Mouse (Mus musculus): Measurements from ENCODE around the gene Cyb5d1.

Cyb5d1 gene

DNA sequence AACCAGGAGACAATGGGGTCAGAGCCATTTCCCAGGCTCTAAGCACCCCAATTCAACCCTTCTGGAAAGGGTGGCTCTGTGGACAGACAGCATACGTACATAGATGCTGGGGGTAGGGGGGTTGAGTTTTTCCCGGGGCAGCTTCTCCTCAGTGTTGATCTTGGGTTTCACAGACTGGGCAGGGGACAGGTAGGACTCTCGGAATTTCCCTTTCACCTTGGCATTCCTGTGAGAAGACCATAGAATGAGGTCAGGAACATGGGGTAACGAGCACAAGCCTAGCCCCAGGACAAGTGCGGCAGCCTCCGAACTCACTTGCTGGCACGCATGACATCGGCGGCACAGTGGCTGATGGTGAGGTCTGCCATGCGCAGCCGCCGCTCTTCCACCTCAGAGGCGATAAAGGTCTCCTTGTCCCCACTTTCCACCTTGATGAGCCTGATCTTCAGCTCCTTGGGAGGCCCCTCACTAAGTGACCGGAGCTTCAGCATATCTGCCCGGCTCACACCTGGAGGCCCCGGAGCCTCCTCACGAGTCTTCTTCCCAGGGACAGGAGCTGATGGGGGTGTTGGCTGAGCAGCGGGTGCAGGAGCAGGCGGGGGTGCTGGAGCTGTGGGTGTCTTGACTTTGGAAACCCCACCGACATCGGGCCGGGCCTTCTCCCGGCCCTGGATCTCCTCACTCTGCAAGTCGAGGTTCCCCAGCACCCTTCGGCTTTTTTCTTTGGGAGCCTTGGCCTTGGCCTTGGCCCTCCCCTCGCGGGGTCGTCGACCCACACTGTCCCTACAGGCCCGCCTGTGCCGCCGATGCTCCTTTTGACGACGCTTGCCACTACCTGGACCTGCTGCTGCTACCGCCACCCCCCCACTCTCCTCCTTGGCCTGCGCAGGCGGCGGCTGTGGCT, 8.5 kb upstream of the Cyb5d1 start:
- peak; percentile 19 to 46 for DNase-seq

DNA sequence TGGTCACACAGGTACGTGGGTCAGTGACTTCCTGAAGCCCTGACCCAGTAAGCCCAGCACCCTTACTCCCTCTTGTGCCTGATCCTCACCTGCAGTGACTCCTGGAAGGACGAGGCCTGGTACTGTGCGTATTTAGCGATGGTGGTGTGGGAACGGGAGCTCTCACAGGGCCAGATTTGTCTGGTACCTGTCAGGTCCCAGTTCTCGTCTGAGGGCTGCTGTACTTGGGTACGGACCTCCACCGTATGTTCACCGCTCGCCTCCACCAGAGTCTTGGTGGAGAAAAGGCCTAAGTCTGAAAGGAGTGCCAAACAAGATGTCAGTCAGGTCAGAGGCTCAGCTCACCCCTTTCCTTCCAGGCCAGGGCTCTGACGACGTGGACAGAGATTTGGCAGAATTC, 6.6 kb upstream of the Cyb5d1 start:
- peak; percentile 22 to 32 for DNase-seq

DNA sequence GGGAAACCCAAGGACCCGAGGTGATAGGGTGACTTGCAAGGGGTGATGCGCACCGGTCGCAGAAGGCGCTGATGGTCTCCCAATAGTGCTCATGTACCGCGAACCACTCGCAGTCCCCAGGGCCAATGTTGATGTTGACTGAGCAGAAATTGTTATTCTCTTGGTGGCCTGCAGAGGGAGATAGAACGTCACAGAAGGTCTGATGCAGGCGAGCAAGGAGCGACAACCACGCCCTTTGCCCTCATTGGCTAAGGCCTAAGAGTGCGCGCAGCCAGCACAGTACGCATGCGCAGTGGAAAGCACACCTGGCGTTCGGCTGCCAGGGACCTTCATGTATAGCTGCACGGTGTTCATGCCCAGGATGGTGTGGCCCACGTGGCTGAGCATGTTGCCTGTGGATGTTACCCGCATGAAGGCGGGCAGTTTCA, 5.8 kb upstream of the Cyb5d1 start:
- peak; percentile 92 to 97 for DNase-seq

DNA sequence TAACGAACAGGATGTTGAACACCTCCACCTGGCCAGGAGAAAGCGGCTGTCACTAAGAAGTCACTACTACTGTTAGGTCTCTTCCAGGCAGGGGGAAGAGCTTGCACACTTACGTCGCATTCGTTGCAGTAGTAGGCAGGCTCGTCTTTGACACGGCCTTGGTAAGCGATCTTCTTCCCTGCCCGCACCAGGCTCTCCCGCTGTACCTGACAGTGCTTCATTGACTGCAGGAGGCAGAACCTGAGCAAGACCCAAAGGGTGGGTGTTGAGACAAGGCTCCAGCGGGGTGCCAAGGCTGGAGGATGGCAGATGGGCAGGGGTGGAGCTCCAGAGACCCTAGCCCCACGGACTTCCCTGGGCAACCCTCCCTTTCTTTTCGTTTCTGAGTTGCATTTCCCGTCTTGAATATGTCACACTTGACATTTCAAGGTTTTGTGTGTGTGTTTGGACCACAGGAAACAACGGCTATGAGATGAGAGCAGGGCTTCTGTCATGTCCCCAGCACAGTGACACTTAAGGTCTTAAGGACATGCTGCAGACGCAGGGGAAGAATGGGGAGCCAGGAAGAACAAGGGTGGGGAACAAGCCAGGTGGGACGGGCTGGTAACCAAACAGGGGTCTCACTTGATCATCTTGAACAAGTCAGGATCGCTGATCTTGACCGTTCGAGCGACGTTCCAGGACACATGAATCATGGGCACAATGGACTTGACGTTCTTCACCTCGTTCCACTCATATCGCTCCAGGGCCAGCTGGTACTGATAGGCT, 4.8 kb upstream of the Cyb5d1 start:
- DNase-seq, result peak in 1 of 2 experiments; percentile 41

DNA sequence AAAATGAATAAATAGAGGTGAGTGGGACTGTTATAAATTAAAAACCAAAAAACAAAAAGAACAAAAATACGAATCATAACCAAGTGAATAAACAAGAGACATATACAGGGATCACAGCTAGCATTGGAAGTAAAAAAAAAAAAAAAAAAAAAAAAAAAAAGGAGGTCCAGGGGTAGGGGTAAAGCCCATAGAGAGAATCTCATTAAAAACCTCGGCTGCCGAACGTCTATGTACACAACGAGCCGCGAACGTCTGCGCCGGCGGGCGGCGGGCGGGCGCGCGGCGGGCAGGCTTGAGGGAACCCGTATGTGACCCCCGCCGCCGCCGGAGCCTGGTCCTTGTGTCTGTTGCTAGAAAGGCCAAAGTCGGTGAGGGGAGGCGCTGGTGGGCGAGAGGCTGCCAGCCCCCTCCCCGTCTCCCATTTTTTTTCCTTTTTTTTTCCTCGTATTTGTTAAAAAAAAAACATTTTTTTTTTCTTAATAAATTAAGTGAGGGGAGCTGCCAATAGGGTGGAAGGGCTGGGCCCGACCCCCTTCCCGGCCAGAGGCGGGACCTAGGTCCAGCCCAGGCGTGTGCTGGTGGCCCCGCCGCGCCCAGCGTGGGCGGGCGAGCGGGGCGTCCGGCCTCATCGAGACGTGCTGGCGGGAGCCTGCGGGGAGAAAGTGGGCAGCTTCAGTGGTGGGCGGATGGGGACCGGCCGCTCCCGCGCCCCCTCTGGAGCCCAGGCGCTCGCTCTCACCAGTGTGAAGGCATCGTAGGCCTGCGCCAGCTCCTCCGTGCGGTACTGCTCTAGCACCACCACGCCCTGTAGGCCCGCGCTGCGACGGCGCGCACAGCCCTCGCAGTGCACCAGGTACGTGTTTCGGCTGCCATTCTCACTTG, 4.0 kb upstream of the Cyb5d1 start:
- DNase-seq, result peak; percentile 45 to 54

DNA sequence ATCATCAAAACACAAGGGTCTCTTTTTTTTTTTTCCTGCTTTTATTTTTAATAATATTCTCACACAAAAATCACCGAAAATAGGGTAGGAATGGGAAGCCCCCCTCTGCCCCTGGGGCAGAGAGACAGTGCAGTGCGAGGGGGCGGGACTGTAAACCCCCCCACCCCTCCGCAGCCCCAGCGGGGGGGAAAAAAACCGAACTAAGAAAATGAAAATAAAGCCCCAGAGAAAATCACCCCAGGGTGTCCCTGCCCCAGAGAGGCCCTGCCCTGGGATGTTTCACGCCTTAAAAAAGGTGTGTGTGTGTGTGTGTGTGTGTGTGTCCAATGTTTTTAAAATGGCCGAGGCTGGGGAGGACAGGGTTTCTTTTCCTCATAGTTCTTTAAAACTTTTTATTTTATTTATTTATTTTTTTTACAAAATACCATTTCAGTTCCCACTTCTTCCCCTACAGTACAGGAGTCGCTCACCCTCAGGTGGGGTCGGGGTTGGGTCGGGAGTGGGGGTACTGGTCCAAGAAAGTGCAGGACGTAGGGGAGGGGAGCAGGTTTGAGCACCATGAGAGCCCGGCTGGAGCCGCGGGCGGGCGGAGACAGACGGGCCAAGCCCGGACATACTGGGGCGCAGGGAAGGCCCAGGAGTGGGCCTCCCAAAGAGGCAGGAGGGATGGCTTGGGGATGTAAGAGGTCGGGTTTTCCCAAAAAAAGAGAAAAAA, 3.2 kb upstream of the Cyb5d1 start:
- peak in 1 of 2 experiments; percentile 46 for DNase-seq

DNA sequence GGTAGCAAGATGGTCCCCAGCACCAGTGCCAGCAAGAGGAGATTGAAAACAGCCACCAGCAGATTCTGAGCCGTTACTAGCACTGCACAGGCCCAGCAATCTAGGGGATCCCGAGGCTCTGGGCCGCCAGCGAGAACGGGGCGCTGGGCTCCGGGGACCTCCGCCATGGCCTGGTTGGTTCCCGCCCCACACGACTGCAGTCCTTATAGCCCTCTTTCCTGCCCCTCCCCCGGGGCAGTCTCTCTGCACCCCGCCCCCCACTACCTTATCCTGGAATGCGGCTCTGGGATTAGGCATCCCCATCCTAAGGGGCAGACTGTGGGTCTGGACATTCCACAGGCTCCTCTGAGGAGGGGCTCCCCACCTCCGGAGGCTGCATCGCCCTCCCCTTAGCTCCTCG, 2.6 kb upstream of the Cyb5d1 start, which contains the start of gene Tmem88:
Gene Tmem88, minus strand, starts transcription at position 176 of the 400 bp plus-strand sequence.
- DNase-seq, result peak in 1 of 2 experiments; percentile 62

DNA sequence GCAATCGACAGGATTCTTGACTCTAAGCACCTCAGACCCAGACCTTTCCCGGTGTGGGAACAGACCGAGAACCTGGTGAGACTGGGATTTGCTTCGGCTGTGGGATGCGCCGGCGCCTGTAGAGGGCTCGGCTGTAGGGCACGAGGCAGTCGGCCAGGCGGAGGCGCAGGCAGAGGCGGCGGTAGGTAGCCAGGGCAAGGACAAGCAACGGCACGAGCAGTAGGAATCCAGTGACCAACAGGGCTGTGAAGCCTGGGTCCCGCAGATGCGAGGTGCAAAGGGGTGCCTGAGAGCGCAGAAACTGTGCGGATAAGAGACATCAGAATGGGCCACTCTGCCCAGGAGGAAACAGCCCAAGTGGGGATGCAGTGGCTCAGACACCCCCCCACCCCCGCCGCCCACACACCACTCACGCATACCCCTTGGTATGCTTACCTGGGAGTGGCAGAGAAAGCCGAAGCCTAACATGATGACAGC, 2.2 kb upstream of the Cyb5d1 start:
- peak; percentile 63 to 74 for DNase-seq

DNA sequence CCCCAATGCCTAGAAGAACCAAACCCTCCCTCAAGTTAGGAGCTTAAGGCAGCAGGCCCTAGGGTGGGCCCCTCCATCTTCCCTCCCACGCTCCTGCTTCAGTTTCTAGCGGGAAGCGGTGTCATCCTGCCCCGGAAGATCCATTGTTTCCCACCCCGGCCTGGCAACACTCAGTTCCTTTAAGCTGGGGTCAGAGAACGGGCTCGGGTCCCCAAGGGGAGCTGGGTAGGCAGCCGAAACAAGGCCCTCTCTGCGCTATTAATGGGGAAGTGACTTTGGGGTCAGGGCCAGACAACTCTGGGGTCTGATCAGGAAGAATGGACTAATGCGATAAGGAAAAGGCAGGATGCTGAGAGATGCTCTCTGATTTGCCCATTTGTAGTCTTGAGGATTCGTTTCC, 1.3 kb upstream of the Cyb5d1 start:
- peak in 1 of 2 experiments; percentile 36 for DNase-seq

DNA sequence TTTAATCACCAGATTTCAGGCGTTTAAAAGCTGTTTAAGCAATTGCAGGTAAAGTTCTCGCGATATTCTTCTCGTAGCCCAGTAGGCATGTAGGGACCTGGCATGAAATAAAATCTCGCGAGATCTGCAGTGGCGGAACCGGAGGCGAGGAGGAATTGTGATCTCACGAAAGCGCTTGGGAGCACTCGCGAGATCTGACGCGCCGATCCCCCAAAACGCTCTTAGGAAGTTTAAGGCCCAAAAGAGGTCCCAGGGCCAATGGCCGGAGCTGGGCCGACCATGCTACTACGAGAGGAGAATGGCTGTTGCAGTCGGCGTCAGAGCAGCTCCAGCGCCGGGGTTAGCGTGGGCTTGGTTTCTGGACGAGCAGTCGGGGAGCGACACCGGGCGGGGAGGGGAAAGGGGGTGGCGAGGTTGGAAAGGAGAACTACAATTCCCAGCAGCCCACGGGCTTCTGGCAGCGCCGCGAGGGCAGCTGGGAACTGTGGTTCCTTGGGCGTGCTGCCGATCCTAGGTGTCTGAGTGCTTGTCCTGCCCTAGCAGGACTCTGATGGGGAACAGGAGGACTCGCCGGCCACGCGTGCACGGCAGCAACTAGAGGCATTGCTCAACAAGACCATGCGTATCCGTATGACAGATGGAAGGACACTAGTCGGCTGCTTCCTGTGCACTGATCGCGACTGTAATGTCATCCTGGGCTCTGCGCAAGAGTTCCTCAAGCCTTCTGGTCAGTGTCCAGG, 373 bp upstream of the Cyb5d1 start:
- peak; percentile 95 to 98 for DNase-seq

DNA sequence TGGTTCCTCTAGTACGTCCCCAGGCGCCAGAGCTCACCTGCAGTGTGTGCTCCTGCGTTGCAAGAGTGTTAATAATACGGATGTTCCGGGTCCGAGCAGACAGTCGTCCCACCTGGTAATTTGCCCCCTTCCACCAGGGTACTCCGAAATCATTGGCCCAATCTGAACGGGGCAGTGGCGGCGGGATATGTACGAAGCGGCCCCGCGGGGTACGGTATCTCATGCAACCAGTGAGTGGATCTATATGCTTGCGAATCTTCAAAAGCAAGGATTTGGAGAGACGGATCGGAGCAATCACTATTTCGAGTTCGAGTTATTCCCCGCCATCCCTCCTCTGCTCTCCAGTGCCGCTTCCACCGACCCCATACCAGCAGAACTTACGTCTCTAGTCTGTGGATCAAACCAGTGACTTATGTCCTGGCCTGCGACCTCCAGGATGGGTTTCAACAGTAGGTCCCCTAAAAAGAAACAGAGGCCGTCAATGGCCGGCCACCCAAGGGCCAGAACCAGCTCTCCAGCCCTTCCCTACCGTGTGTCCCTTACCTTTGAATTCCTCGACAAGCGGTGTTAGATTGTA, 752 bp downstream of the Cyb5d1 start:
- DNase-seq, result peak in 1 of 2 experiments; percentile 46

DNA sequence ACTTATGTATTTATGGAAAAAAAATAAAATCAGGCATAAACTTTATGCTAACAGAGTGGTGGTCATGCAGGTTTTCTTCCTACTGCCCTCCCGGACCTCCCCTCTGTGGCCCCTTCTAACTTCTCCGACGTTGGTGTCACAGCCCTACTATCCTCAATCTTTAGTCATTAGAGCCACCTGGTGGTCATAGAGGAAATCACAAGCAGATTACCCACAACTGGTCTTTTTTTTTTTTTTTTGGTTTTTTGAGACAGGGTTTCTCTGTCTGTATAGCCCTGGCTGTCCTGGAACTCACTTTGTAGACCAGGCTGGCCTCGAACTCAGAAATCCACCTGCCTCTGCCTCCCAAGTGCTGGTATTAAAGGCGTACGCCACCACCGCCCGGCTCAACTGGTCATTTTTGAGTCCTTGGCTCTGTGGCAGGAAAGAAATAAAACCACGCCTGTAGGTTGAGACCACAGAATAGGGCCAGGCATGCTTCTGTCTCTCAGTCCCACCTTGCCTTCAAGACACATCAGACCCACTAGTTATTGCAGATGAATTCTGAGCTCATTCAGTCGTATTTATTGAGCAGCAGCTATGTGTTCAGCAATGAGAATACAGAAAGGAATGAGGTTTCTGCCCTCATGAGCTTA, 4.9 kb downstream of the Cyb5d1 start:
- peak; percentile 65 to 83 for DNase-seq

DNA sequence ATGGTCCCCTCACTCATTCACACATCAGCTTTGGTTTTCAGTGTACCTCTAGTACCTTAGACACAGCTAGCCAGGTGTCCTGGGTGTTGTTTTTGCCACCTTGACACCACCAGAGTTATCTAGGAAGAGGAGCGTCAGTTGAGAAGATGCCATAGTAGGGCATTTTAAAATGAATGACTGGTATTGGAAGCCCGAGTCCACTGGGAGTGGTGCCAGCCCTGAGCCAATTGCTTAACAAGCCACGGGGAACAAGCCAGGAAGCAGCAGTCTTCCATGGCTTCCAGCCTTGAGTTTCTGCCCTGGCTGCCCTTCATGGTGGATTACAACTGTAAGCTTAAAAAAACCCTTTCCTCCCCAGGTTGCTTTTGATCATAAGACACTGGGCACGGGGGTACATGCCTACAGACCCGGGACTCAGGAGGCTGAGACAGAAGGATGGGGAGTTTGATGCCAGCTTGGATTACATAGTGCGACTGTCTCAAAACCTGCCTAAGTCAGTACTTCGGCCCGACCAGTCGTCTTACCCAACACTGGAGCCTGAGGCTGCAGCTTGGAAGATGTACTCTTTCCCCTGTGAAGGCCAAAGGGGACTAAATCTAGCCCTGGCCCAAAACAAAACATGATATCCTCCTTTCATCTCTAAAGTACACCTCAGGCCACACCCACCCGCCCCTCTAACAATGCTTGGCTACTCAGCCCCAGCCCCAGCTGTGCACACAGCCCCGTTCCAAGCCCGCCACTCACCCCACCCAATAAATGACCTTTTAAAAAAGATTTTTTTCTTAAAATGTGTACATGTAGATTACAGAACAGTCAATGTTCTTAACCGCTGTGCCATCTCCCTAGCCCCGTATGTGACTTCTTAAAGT, 5.7 kb downstream of the Cyb5d1 start:
- peak; percentile 52 to 75 for DNase-seq

DNA sequence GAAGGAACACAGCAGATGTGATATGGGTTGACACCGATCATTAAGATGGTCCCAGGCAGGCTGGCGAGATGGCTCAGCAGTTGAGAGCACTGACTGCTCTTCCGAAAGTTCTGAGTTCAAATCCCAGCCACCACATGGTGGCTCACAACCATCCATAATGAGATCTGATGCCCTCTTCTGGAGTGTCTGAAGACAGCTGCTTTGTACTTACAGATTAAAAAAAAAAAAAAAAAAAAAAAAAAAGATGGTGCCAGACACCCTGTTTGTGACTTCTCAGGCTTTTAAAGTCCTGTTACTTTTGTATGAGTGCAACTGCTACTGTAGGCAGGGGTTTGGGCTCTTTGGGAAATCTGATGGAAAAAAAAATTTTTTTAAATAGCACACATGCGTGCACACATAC, 6.8 kb downstream of the Cyb5d1 start:
- no peak for DNase-seq

DNA sequence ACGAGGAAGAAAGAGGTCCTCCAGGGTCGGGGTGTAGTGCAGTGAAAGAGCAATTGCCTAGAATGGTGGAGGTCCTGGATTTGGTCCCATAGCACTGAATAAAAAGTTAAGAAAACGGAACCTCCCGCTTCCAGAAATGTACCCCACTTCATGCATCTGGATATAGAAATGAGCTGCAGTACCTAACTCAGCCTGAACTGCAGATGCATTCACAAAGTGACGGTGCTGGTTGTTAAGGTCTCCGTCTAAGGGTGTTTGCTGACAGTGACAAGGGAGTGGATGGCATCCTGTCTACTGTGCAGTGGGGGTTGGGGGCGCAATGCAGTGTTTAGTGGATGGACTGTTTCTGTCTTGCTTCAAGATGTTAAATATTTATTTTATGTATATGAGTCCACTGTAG, 8.7 kb downstream of the Cyb5d1 start:
- DNase-seq, result no peak

DNA sequence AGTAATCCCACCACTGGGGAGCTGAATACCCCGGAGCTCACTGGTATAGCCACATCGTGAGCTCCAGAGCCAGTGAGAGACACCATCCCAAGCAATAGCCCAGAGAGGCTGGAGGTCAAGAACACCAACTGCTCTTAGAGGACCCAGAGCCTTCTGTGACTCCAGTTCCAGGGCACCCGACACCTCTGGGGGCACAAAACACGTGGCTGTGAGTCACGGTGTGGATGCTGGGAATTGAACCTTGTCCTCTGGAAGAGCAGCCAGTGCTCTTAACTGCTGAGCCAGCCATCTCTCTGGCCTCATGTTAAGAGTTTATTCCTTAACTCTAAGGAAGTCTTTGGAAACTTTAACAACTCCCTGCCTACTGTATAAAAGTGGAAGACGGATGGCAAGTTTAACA, 10.5 kb downstream of the Cyb5d1 start:
- no peak for DNase-seq

DNA sequence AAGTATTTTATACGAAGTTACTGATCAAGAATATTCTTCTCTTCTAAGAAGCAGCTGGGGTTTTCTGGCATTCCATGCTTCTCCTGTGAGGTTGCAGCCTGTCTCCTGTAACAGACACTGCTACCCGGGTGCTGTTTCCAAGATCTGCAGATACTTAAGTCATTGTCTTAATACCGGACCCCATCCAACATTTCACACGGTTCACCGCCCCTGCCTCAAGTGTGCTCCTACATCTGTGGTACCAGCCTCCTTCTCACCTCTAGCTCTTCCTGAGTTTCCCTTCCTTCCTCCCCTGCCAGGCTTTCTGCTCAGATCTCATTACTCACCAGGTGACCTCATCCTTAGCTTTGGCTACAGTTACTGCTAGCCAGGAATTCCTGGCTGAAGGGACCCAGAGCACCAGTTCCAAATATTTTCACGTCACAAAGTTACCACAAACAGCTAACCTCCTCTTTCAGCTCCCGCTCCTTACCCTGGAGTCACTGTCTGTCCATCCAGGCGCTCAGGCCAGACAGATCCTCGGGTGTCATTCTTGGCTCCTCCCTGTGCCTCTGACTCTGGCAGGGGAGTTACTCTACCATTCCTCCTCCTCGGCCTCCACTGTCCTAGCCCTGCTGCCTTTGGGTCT, 12.8 kb downstream of the Cyb5d1 start:
- peak; percentile 47 to 55 for DNase-seq

DNA sequence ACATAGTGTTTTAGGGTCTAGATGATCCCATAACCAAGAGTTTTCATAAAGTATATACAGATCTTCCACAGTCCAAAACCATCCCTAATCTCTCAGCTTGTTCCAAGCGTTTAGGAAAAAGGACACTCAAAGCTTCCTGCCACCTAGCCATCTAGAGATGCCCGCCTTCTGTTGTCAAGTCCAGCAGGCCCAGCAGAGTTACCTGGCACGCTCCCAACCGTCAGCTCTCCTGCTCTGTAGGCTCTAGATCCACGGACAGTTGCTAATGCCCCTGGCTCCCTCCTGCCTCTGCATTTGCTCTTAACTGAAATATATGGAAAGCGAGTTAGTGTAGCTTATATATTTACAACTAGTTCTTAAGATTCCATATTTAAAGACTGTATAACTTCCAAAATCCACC, 14.1 kb downstream of the Cyb5d1 start:
- DNase-seq, result peak; percentile 81 to 90

DNA sequence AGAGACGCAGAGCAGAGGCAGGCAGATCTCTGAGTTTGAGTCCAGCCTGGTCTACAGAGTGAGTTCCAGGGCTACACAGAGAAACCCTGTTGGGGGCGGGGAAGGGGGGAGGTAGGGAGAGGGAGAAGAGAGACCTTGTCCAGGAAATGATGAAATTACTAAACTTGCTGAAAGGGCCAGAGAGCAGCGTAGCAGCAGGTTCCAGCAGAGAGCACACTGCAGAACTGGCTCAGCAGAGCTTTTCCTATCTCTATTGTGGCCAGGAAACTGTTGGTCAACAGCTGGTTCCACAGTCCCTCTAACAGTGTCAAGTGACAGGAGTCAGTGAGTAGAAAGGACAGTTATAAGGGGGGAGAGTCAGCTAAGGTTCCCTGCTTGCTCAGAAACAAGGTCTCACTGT, 15.8 kb downstream of the Cyb5d1 start:
- DNase-seq, result no peak
